Mouse (Mus musculus) naive thymus-derived CD4-positive, alpha-beta T cell, adult 2 months (primary cell): ENCODE results near the gene Mkln1.

ENCODE experiments used
- DNase-seq: peaks from one replicate; pipeline ENCODE4 v3.0.0-alpha.2; 2011; ENCODE audit warnings: low read depth

Gene Mkln1

DNA sequence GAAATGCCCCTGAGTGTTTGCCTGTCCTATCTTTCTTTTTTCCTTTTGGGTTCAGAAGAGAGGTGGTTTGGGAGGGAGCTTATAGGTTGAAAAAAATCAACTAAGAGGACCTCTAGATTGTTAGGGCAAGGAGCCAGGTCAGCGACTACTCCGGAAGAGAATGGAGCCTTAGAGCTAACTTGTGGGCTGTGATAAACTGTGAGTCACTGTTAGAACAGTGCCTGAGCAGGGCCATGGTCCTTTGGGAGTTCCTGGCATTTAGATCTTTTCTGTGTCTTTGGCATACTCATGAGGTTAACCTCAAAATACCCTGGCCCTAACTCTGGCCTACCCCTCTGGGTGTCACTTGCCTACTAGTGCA is 119.8 kb downstream of the Mkln1 start:
- no peak for DNase-seq

DNA sequence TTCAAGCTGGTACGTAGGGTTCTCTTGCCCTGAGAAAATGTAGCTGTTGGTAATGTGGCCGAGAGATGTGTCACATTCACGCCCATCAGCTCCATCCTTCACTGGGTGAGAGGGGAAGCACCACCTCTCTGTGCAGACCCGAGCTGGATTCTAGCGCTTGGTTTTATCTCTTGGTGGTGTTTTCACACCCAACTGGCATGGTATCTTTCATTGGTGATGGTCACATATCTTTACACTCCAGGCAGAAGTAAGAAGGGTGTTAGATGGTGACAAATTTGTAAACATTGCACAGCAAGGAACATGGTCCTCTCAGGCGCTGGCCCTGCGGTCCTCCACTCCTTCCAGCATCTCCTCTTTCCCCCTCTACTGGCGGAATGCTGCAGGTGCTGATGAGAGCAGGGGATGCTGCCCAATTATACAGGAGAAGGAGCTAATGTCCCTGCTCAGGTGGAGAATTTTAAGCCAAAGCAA is 120.5 kb downstream of the Mkln1 start:
- DNase-seq: no peak

DNA sequence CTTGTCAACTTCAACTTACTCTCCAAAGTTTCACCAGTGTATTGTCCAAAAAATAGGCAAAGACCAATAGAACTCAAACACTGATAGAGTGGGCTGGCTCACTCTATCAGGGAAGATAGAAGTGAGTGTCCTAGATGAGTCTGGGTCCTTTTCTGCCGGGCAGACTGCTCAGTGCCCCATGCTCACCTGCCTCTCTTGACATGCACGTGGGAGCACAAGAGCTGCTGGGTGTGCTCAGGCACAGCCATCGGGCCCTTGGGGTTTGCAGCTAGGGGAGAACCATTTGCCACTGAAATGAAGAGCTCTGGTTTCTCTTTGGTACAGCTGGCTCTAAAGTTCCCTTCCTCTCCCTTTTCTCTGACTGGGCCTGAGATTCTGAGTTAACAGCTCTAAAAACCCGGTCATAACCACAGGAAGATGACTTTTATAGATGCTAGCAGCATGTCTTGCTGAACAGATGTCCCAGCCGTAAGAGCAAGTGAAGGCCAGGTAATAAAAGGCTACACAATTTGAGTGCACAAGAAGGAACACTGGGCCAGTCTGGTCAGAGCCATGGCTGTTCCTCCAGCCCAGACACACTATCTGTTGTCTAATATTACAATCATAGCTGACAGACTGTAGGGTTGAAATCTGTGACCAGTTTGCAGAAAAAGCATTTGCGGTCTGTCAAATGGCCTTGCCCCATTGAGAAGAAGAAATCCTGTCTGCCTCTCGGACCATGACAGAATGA is 122.1 kb downstream of the Mkln1 start:
- DNase-seq: no peak

DNA sequence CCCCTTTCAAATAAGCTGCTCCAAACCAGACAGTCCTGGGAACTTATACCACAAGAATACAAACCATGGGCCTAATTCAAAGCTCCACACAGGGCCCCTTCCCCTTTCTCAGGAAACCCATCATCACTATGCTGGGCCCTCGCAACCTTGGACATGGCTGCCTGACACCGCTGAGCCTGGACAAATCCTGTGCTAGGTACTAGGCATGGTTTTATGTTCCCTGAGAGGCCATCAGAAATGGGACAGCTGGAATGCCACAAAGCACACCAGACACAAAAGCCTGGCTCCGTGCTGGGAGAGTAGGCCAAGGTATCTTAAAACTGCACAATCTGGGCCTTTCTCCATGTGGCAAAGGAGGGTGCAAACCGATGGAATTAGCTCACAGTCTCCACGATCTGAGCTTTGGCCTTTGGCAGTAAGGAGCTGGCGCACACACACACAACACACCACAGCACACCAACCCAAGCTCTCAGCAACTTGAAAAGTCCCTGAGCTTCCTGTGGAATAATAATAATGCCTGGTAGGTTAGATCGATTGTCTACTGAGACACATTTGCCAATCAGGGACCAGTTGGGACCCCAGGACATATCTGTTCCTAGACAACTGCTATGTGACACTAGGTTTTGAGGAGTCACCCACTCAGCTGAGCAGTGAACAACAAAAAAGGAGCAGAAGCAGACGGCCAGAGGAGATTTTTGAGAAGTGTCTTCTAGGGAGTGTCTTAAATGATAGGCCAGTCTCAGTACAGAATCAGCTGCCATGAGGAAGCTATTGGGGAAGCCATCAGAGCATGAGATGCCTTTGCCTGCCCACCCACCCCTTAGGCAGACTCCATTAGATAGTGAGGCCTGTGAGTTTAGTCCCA is 123.2 kb downstream of the Mkln1 start:
- no peak for DNase-seq

DNA sequence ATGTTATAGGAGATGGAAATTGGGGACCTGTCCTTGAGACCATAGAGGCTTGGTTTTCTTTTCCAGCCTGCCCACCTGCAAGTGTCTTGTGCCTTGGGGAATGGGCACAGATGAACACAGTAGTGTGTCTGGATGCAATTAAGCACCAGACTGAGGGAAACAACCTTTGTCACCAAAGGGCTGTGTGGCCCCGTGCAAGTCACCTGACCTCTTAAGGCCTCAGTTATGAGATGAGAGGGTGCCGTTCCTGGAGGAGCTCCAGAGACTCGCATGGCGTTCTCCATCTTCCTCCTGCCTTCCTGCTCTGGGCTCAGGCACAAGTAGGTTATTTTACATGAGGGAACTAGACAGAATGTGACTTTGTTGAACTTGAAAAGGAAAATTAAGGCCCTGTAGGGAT is 123.9 kb downstream of the Mkln1 start:
- DNase-seq: no peak

DNA sequence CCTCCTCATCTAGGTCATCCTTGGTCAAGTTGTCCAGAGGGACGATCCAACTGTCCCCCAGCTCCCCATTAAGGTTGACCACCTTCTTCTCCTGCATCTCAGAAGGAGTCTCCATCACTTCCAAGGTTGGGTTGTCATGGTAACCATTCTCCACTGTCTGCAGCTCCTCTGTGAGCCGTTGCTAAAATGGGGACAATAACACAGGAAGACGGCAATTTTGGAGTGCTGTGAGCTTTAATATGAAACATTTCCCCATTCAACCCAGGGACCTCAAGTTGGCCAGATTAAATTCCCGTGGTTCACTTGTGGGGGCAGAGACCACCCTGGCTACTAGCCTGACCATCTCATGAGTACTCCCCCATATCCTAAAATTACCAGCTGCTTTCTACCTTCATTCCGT is 124.5 kb downstream of the Mkln1 start:
- no peak for DNase-seq

DNA sequence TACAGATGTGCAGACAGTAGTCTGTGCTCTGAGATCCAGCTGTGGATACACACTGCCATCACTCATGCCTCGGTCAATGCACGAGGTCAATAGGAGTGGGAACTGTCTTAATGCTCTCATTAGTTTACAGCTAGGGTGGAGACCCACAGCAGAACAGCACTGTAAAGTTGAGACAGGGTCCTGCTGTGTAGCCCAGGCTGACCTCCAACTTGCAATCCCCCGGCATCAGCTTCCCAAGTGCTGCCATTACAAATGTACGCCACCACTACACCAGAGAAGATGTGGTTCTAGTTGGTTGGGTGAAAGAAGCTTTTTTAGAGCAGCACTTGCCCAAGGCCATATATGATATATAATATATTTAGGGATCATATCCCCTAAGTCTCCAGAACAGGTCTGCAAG is 125.1 kb downstream of the Mkln1 start:
- no peak for DNase-seq

DNA sequence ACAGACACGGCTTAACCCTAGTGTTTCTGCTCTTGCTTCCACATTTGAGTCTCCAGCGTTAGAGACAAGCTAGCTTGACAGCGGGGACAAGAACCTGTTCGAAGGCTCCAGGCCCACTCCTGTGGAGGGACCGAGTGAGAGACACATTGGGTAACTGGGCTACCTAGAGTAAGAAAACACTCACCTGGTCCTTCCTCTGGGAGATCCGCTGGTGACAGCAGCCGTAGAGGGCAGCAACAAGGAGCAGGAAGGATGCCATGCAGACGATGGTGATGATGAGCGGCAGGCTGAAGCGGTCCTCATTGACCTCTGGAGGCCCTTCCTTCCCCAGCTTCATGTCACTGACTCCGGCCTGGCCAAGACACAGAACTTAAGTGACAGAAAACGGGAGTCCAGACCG is 125.6 kb downstream of the Mkln1 start:
- no peak for DNase-seq

DNA sequence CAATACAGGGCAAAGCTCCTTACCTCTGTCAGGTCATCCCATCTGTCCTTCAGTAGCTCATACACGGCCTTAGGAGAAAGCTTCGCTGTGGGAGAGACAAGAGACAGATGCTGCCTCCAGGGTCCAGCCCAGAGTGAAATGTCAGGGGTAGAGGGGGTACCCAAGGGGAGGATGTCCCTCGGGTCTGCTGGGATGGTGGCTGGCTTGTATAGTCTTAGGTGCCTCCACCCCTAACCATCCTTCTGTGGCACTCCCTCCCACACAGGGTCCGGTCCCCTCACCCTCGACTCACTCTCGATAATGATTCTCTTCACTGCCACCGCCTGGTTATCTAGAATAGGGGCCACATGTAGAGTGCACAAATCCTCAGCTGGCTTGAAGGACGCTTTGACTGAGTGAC is 126.1 kb downstream of the Mkln1 start:
- no peak for DNase-seq

DNA sequence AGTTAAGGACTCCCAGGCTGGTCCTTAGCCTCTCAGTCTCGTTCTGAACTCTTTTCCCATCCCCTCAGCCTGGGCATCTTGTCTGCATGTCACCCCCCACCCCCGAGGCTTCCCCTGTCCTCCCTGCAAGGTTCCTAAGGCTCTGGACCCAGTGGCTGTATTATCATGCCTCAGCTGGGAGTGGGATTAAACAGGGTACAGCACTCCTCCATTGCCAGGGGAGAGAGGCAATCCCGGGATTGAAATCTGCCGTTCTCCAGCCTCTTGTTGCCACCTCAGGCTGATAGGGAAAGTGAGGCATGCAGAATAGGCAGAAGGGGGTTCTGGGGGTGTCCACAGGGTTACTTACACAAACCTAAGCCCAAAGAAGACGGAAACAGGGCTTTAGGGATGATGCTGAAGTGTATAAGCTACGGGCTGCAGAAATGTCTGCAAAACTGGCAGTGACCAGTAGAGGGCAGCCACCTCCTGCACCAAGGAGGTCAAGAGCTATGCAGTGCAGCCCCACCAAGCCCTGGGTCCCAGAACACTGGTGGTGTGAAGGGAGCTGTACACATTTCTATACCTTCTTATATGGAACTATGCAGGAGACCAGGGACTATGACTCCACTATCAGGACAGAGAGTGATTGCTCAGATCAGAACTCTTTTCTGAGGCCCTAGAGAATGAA is 126.8 kb downstream of the Mkln1 start:
- DNase-seq: peak; percentile 60

DNA sequence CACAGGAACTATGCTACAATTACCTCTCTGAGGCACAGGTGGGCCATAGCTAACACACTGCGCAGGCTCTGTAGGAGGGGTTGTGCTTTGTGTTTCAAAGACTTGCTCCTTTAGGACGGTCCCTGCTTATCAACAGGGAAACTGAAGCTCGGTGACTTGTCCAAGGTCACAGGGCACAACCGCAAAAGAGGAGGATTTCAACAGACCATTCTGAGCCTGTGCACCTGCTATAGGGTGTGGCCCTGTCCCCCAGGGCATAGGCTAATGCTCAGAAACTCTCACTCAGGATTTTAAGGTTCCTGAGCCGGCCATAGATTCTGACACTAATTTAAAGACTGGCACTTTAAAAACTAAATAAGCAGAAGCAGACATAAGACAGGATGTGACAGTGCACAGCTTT is 128.4 kb downstream of the Mkln1 start:
- DNase-seq: no peak

DNA sequence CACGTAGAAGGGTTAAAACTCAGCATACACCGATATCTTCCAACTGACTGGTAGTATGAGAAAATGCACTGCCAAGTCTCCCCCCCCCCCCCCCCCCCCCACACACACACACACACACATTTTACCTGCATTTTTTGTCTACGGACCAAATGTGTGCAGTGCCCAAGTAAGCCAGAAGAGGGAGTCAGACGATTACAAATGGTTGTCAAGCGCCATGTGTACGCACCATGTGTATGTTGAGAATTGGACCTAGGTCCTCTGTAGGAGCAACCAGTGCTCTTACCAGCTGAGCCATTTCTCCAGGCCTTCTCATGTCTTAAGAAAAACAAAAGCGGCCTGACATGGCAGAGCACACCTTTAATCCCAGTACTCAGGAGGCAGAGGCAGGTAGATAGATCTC is 129.4 kb downstream of the Mkln1 start:
- DNase-seq: peak; percentile 38

DNA sequence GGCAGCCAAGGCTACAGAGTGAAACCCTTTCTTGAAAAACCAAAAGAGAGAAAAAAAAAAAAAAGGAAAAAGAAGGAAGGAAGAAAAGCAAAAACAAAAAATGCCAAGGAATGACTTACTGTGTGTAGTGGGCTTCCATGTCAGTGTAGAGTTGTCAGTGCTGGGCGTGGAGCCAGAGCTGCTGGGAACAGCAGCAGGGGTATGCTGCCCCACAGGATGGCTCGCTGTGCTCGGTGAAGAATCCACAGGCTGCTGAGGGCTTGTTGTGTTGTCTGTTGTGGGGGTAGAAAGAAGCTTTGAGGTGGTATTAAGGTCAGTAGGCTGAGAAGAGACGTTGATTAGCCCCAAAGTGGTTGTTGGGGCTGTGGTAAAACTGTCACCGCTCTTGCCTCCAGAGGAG is 129.8 kb downstream of the Mkln1 start:
- DNase-seq: no peak

DNA sequence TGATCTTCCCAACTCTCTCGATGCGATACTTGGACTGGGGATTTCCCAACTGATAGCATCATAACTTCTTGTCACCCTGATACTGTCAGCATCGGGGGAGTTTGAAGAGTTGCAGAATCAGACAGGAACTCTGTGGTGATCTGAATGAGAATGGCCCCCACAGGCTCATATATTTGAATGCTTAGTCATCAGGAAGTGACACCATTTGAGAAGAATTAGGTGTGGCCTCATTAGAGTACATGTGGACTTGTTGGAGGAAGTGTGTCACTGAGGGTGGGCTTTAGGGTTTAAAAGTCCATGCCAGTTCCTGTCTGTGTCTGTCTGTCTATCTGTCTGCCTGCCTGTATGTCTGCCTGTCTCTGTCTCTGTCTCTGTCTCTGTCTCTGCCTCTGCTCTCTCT is 133.3 kb downstream of the Mkln1 start:
- DNase-seq: no peak

DNA sequence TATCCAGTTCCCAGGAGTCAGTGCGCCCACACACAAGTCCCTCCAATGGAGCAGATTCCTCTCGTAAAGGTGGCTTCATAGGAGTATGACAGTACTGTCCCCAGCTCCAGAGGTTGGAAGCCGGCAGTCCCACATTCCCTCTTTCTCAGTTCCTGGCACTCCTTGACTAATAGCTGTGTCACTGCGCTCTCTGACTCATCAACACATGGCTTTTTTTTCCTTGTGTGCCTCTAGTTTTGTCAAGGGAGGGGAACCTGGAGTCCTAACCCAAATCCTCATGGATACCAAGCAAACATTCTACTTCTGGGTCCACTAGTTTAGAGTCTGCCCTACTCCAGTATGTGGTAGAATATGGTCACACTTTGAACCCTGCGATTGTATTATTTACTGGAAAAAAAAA is 136.2 kb downstream of the Mkln1 start:
- no peak for DNase-seq

DNA sequence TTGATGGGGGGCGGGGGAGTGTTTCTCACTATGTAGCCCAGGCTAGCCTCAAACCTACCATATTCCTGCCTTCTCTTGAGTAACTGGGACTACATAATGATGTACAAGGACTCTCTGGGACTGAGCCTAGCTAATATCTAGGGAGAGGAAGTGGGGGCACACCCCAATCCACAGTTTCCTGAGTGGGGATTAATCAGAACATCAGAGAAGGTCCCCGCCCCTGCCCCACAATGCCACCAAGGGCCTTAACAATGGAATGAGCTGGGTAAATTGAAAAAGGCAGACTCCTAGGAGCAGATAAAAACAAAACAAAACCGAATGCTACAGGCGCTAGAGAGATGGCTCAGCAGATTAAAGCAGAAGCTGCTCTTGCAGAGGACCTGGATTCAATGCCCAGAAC is 138.7 kb downstream of the Mkln1 start:
- no peak for DNase-seq

DNA sequence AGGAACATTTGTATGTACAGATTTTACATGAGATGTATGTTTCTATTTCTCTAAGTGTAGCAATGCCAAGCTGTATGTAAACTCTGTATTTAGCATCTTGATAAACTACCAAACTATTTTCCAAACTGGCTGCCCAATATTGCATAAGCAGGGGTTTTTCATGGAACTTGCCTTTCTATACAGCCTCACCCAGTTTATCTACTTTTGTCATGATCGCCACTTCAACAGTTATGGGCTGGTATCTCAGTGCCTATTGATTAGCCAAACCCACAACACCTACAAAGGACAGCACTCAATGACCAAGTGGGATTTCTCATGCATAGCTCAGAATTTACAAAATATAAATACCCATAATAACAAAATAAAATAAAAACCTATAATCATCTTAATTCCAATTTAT is 139.6 kb downstream of the Mkln1 start:
- no peak for DNase-seq

DNA sequence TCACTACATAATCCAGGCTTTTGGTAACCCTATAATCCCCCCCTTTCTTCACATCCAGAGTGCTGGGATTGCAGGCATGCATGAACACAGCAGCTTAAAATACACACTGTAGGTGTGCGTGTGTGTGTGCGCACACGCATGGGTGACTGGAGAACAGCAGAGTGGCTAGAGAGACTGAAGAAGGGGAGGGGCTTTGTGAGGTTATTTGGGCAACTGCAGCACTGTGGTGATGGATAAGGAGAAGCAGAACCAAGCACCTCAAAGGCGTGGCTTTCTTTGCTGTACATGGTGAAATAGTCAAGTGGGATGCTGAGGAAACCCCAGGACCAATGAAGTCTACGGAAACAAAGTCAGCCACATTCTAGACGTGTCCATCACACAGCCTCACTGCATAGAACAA is 141.5 kb downstream of the Mkln1 start:
- DNase-seq: no peak

DNA sequence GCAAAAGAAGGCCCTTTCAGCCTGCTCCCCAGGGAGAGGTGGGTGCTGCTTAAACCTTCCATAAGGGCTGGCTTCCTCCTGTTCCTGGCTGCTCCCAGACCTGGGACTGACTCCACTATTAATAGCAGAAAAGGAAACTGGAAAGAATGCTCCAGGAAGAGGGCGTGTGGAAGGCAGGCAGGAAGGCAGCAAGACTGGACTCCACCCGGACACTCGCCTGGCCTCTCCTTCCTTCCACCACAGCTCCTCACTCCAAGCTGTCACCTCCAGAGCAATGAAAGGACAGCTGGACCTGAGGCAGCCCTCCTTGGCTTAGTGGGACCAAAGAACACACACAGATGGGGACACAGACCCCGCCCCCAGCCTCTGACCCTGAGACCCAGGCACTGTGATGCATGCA is 145.8 kb downstream of the Mkln1 start:
- no peak for DNase-seq

DNA sequence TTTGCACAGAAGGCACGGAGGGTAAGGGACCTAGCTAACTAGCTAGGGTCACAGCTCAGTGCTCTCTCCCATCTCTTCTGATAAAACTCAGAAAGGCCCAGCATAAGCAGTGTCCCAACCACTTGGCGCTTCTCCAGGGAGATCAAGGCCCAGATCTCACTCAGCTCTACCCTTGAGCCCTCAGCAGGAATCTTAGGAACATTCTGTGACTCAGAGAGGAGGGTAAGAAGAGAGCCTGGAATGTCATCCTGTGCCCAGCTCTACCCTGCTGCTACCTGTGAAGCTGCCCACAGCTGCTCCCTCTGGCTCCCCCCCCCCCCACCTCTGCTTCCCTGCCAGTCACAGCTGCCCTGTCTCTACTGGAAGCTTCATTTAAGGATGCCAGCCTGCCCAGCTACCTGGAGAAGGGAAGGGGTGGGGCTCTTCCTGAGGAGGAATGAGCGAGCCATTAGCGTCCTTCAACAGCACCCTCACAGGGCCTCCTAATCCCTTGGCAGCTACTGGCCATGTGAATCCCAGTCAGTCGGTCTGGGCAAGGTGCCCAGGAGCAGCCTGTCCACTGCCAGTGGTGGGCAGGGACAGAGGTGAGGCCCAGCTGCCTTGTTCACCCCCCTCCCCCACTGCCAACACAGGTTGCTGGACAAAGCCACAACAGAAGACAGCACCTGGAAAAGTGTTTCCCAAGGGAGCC is 151.0 kb downstream of the Mkln1 start:
- no peak for DNase-seq

DNA sequence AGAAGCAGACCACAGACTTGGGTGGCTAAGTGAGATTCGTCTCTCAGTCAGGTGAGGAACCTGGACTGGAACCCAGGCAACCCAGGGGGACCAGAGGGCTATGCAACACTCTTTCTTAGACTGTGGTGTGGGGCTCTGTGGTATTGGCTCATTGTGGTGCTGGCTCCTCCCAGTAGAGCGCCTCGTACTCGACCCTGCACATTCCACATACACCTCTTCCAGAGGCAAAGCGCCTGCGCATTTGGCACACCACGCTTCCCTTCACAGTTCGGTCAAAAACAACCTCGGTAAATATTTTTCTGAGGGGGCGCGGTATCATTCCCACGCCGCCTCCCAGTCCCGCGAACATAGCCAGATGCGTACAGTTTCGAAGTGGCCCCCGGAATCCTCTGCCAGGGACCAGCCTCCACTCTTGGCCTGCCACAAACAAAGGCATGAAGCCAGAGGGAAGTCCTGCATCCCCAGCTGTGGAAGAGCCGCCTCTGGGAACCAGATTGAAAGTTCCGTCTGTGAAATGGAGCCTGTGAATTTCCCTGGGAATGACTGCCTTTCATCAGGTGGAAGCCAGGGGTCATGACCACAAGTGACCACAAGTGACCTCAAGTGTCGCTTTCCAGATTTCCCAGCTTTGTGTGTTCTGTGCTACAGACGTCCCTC is 152.5 kb downstream of the Mkln1 start:
- DNase-seq: no peak
